In the genomic region with DNA sequence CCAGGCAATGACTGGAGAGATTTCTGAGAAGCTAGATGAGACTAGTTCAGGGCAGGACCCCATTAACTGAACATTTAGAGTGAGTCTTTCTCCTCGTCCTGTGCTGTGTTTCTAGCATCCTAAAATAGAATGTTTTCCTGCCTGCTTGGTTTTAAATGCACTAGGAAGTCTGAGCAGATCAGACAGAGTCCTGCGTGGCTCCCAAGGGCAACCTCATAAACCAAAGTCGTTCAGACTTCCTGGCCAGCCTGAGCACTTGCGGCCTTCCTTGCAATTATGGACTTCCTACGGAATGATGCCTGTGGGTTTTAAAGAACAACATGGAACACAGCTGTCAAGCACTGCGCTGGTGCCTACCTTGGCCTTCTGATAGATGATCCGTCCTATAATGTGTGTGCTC, we compare ENCODE assay signal across 14 mouse cellular contexts.
DNase-seq lines count a peak whose midpoint lies in the region; ATAC-seq lines count a peak whose summit lies in the region.
"Had no signal": no experiment of that assay in that cellular context is flagged by ENCODE, and none has a peak within 500 bp of the region (broad histone marks: within the 10 kb centered on the region; RNA-seq: fewer than 3 reads in every experiment).

No protein-coding gene starts in this region.

- no peak overlapping the region for H3K9ac ChIP-seq in heart, embryonic 15.5 days
- no peak overlapping the region for H3K9ac ChIP-seq in limb, embryonic 11.5 days (ENCODE audit: low read length)
- H3K9ac ChIP-seq: forebrain, postnatal 0 days had no signal

- WGBS in heart, embryonic 15.5 days = 40% methylated on average over 7 of the region's 7 CpGs
- WGBS in embryonic facial prominence, embryonic 10.5 days = 55% methylated on average over 7 of the region's 7 CpGs
- WGBS in limb, embryonic 11.5 days = 21% methylated on average over 7 of the region's 7 CpGs

- no peak overlapping the region for H3K4me2 ChIP-seq in heart, embryonic 15.5 days
- H3K4me2 ChIP-seq in limb, embryonic 11.5 days (ENCODE audit: low read depth, severe bottlenecking) = no peak overlapping the region

- peak overlapping the region; percentile 65 for H3K27ac ChIP-seq in heart, embryonic 15.5 days
- no peak overlapping the region for H3K27ac ChIP-seq in embryonic facial prominence, embryonic 10.5 days (replicated peaks)
- peak overlapping the region; percentile 67; the same call in 1 of the 2 replicates for H3K27ac ChIP-seq in limb, embryonic 11.5 days (replicated peaks; ENCODE audit: low read depth, low read length)

- no peaks in the 10 kb centered on the region for H3K27me3 ChIP-seq in heart, embryonic 15.5 days
- no peaks in the 10 kb centered on the region for H3K27me3 ChIP-seq in embryonic facial prominence, embryonic 10.5 days (replicated peaks; ENCODE audit: low read depth, poor library complexity, severe bottlenecking)
- H3K27me3 ChIP-seq in limb, embryonic 11.5 days (ENCODE audit: control insufficient read depth, insufficient read depth, low read length) = no peaks in the 10 kb centered on the region

- peaks cover 21% of the 10 kb centered on the region for H3K4me1 ChIP-seq in heart, embryonic 15.5 days (replicated peaks)
- H3K4me1 ChIP-seq in embryonic facial prominence, embryonic 10.5 days = peaks cover 14% of the 10 kb centered on the region
- H3K4me1 ChIP-seq in limb, embryonic 11.5 days (ENCODE audit: control insufficient read depth, insufficient read depth, low read length) = peaks cover 13% of the 10 kb centered on the region

- no peak for ATAC-seq in heart, embryonic 15.5 days (replicated peaks; ENCODE audit: insufficient number of reproducible peaks, insufficient read depth, low FRiP score, low read depth)
- no peak for ATAC-seq in limb, embryonic 11.5 days (ENCODE audit: insufficient number of reproducible peaks, low FRiP score, low TSS enrichment, low read depth)
- ATAC-seq: forebrain, postnatal 0 days; hindbrain, embryonic 16.5 days had no signal

- no peak overlapping the region for H3K4me3 ChIP-seq in heart, embryonic 15.5 days
- no peak overlapping the region for H3K4me3 ChIP-seq in embryonic facial prominence, embryonic 10.5 days
- H3K4me3 ChIP-seq in limb, embryonic 11.5 days (ENCODE audit: low read depth, low read length) = no peak overlapping the region
- H3K4me3 ChIP-seq: erythroblast, embryonic 14.5 days had no signal

- peaks cover 3% of the 10 kb centered on the region; the same call in 1 of the 2 replicates for H3K36me3 ChIP-seq in heart, embryonic 15.5 days
- no peaks in the 10 kb centered on the region for H3K36me3 ChIP-seq in embryonic facial prominence, embryonic 10.5 days (replicated peaks)
- H3K36me3 ChIP-seq in limb, embryonic 11.5 days (ENCODE audit: control insufficient read depth, insufficient read depth, low read length) = no peaks in the 10 kb centered on the region

- DNase-seq in heart, postnatal 4 days = no peak
- peak; percentile 9 for DNase-seq in embryonic facial prominence, embryonic 10.5 days (ENCODE audit: low spot score)
- peak; percentile 41 for DNase-seq in forelimb bud, embryonic 11.5 days (ENCODE audit: low read depth, low spot score)
- DNase-seq in limb, embryonic 11.5 days (ENCODE audit: low spot score) = no peak
- DNase-seq in left cerebral cortex, adult 11 months (ENCODE audit: low spot score) = no peak
- DNase-seq in spleen, adult 12 weeks (ENCODE audit: low spot score) = no peak
- DNase-seq: adrenal gland, adult 8-10 months; cerebellum, postnatal 25 days; forebrain, postnatal 0 days; lung, adult 18-20 months; thymus, postnatal 36 days had no signal

- H3K9me3 ChIP-seq in heart, embryonic 15.5 days (replicated peaks) = no peaks in the 10 kb centered on the region
- H3K9me3 ChIP-seq in embryonic facial prominence, embryonic 10.5 days = no peaks in the 10 kb centered on the region
- H3K9me3 ChIP-seq in limb, embryonic 11.5 days (ENCODE audit: control insufficient read depth, low read length) = no peaks in the 10 kb centered on the region

Comparison
In these comparisons a context has a peak if more than half of its experiments do, and no peak if none do; other contexts are left out.
1. DNase-seq: peak in embryonic facial prominence, embryonic 10.5 days (single experiment) and forelimb bud, embryonic 11.5 days (single experiment); none in heart, postnatal 4 days (single experiment), limb, embryonic 11.5 days (single experiment), left cerebral cortex, adult 11 months (single experiment) and spleen, adult 12 weeks (single experiment).